Mouse (Mus musculus) hindbrain, embryonic 16.5 days (tissue): Measurements from ENCODE around the gene Stau1. TPM values are rescaled to one million over a fixed set of nuclear protein-coding genes. Genes with fewer than 3 reads are reported as not detected.

Source experiments
- ATAC-seq: fragments of 200-750 bp; cut with Nextera tagmentation; 2 replicates; pipeline ENCODE4 v1.8.0; 2017; ENCODE audit warnings: moderate TSS enrichment, moderate library complexity
- H3K27ac ChIP-seq: fragments of 300-500 bp; sonication (generic); 2 replicates; pipeline ENCODE4 v1.5.1; 2014; ENCODE audit warnings: low read depth, mild to moderate bottlenecking, control low read depth, low read length, moderate library complexity
- H3K27me3 ChIP-seq: fragments of 300-500 bp; sonication (generic); replicated peaks from 2 replicates; pipeline ENCODE4 v1.6.1; 2014; ENCODE audit warnings: low read length; ENCODE audit not compliant: control insufficient read depth, insufficient read depth
- H3K36me3 ChIP-seq: fragments of 300-500 bp; sonication (generic); 2 replicates; pipeline ENCODE4 v1.6.1; 2014; ENCODE audit warnings: mild to moderate bottlenecking, low read length, moderate library complexity, mixed read lengths; ENCODE audit not compliant: control insufficient read depth, insufficient read depth
- H3K4me1 ChIP-seq: fragments of 300-500 bp; sonication (generic); 2 replicates; pipeline ENCODE4 v1.6.1; 2014; ENCODE audit warnings: low read depth, low read length; ENCODE audit not compliant: control insufficient read depth, insufficient read depth
- H3K4me2 ChIP-seq: fragments of 300-500 bp; sonication (generic); 2 replicates; pipeline ENCODE4 v1.6.1; 2014; ENCODE audit warnings: mild to moderate bottlenecking, low read length, control low read depth, moderate library complexity
- H3K4me3 ChIP-seq: fragments of 300-500 bp; sonication (generic); 2 replicates; pipeline ENCODE4 v1.5.1; 2014; ENCODE audit warnings: mild to moderate bottlenecking, low read length, control low read depth, moderate library complexity
- H3K9ac ChIP-seq: fragments of 300-500 bp; sonication (generic); 2 replicates; pipeline ENCODE4 v1.6.1; 2014; ENCODE audit warnings: low read depth, mild to moderate bottlenecking, control low read depth, low read length, moderate library complexity
- H3K9me3 ChIP-seq: fragments of 300-500 bp; sonication (generic); 2 replicates; pipeline ENCODE4 v1.6.1; 2014; ENCODE audit warnings: mild to moderate bottlenecking, low read length, moderate library complexity; ENCODE audit not compliant: control insufficient read depth
- WGBS: fragments of 180-500 bp; shearing (Covaris S2); extraction: QIAGEN DNeasy Blood & Tissue Kit; methylation state at CpG from one replicate; pipeline ENCODE4 v1.1.7; 2014; 5-methylcytosine and 5-hydroxymethylcytosine counted together
- polyA plus RNA-seq: library from polyadenylated mRNA; unstranded; fragments of >200 nt; fragmentation: Nextera tagmentation; extraction: Ambion mirVana; gene quantifications from 2 replicates; pipeline ENCODE4 v1.2.1, GENCODE M21; 2015

Stau1 gene
- polyA plus RNA-seq, 1 experiment from 2014 or later = 104 TPM

GRCm38 (mm10) chr2:166906523-166907182 lies 89.4 kb downstream of the Stau1 start:
- 0% methylated on average over 28 of the region's 28 CpGs for WGBS
- peak overlapping the region; percentile 96 for H3K4me3 ChIP-seq
- peaks cover 10% of the 10 kb centered on the region for H3K4me1 ChIP-seq
- ATAC-seq = peak; percentile 46
- H3K27me3 ChIP-seq = no peaks in the 10 kb centered on the region
- H3K27ac ChIP-seq = peak overlapping the region; percentile 99
- no peaks in the 10 kb centered on the region for H3K36me3 ChIP-seq
- no peaks in the 10 kb centered on the region for H3K9me3 ChIP-seq
- H3K9ac ChIP-seq = peak overlapping the region; percentile 97
- peak overlapping the region; percentile 72 for H3K4me2 ChIP-seq

- no peaks in the 10 kb centered on the region for H3K36me3 ChIP-seq
- peak within 1 kb of the TSS; percentile 97 for H3K9ac ChIP-seq
- H3K9me3 ChIP-seq = no peaks in the 10 kb centered on the region
- peak within 1 kb of the TSS; percentile 72 for H3K4me2 ChIP-seq
- peaks cover 10% of the 10 kb centered on the region for H3K4me1 ChIP-seq
- WGBS = under 1% methylated on average over 64 of the region's 80 CpGs
- H3K27ac ChIP-seq = peak within 1 kb of the TSS; percentile 99
- H3K27me3 ChIP-seq = no peaks in the 10 kb centered on the region
- H3K4me3 ChIP-seq = peak within 1 kb of the TSS; percentile 96
- peak; percentile 97 for ATAC-seq
These were observed 90.2 kb downstream of the Stau1 start, which contains the start of gene Cse1l for GRCm38 (mm10) chr2:166905711-166906522. TSS of gene Cse1l (plus strand) at chr2:166906040.

DNA sequence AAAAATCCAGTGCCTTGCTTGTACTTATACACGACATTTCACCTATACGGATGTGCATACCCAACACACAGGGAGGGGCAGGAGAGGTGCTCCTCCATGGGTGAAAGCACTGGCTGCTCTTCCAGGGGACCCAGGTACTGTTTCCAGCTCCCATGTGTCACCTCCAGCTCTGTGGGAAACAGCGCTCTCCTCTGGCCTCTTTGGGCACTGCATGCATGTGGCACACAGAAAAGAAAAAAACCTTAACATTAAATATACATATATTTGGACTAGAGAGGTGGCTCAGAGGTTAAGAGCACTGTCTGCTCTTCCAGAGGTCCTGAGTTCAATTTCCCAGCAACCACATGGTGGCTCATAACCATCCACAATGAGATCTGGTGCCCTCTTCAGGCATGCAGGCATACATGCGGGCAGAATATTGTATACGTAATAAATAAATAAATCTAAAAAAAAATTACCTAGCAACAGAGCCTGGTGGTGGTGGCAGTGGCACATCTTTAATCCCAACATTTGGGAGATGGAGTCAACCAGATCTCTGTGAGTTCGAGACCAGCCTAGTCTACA lies 92.3 kb downstream of the Stau1 start:
- WGBS = 92% methylated on average over 6 of the region's 6 CpGs

GRCm38 (mm10) chr2:166900792-166901505 lies 95.2 kb downstream of the Stau1 start:
- no peak overlapping the region for H3K9ac ChIP-seq
- no peak overlapping the region for H3K27ac ChIP-seq
- H3K4me2 ChIP-seq = no peak overlapping the region
- H3K9me3 ChIP-seq = no peaks in the 10 kb centered on the region
- no peaks in the 10 kb centered on the region for H3K4me1 ChIP-seq
- H3K4me3 ChIP-seq = no peak overlapping the region
- 85% methylated on average over 8 of the region's 8 CpGs for WGBS
- H3K27me3 ChIP-seq = no peaks in the 10 kb centered on the region
- peaks cover under 1% of the 10 kb centered on the region; the same call in 1 of the 2 replicates for H3K36me3 ChIP-seq
- ATAC-seq = no peak

More for the DNA sequence above, 92.3 kb downstream of the Stau1 start:
- Histone ChIP-seq H3K4me3 (no peak overlapping the region), H3K27ac (no peak overlapping the region), H3K36me3 (no peaks in the 10 kb centered on the region), H3K9me3 (no peaks in the 10 kb centered on the region), H3K4me1 (peaks cover 10% of the 10 kb centered on the region), H3K27me3 (no peaks in the 10 kb centered on the region), H3K4me2 (no peak overlapping the region), H3K9ac (no peak overlapping the region)
- no peak for ATAC-seq

DNA sequence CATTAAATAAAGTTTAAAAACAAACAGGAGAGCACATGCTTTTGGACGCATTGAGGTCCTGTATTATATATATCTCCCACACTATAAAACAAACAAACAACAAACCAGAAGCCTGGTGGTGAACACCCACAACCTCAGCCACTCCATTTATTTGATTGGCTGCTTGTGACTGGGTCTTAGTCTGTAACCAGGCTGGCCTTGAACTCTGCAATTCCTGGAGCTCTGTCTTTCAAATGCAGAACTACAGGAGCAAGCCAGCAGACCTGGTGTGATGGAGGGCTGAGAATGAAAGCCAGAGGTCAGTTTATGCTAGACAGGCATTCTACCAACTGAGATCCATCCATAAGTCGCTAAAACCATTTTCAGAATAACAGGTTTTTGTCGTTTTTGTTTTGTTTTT lies 96.4 kb downstream of the Stau1 start:
- Histone ChIP-seq H3K9ac (no peak overlapping the region), H3K4me2 (no peak overlapping the region), H3K27me3 (no peaks in the 10 kb centered on the region), H3K36me3 (peaks cover 4% of the 10 kb centered on the region), H3K4me3 (no peak overlapping the region), H3K27ac (no peak overlapping the region), H3K4me1 (no peaks in the 10 kb centered on the region), H3K9me3 (no peaks in the 10 kb centered on the region)
- no peak for ATAC-seq
- 71% methylated on average over 3 of the region's 3 CpGs for WGBS

- 75% methylated on average over 2 of the region's 2 CpGs for WGBS
- no peak for ATAC-seq
- Histone ChIP-seq H3K9ac (no peak overlapping the region), H3K4me3 (no peak overlapping the region), H3K4me2 (no peak overlapping the region), H3K9me3 (no peaks in the 10 kb centered on the region), H3K4me1 (no peaks in the 10 kb centered on the region), H3K36me3 (peaks cover 7% of the 10 kb centered on the region), H3K27ac (no peak overlapping the region), H3K27me3 (no peaks in the 10 kb centered on the region)
These were observed 96.9 kb downstream of the Stau1 start for GRCm38 (mm10) chr2:166899161-166899560.

Other genes with a start within 250 kb of the Stau1 start
- gene Trp53rkb, start 203.8 kb downstream of the Stau1 start, polyA plus RNA-seq = 7.3 and 7.8 TPM in 2 replicates
- 4.2 and 5.3 TPM in 2 replicates for gene Arfgef2, start 190.7 kb downstream of the Stau1 start, polyA plus RNA-seq
- 90.8 and 97.4 TPM in 2 replicates for gene Cse1l, start 90.3 kb downstream of the Stau1 start, polyA plus RNA-seq
- gene Ddx27, start 18.9 kb upstream of the Stau1 start, polyA plus RNA-seq = 34.9 and 38.1 TPM in 2 replicates
- gene Znfx1, start 66.7 kb upstream of the Stau1 start, polyA plus RNA-seq = 6.8 and 7.6 TPM in 2 replicates
- gene Kcnb1, start 193.9 kb upstream of the Stau1 start, polyA plus RNA-seq = 3.2 TPM in 2 replicates
- 4.2 and 5.5 TPM in 2 replicates for gene Ptgis, start 244.3 kb upstream of the Stau1 start, polyA plus RNA-seq